In genomic region chr6:126500985-126501384, GRCm38 (mm10) we compare ENCODE assay signal across 33 mouse cellular contexts. TPM values are rescaled to one million over a fixed set of nuclear protein-coding genes. Genes with fewer than 3 reads are reported as not detected.
DNase-seq lines count a peak whose midpoint lies in the region; ATAC-seq and TF ChIP-seq lines count a peak whose summit lies in the region.
"Had no signal": no experiment of that assay in that cellular context is flagged by ENCODE, and none has a peak within 500 bp of the region (broad histone marks: within the 10 kb centered on the region; RNA-seq: fewer than 3 reads in every experiment).

No protein-coding gene starts in this region.

- peak; percentile 49 for TF ChIP-seq CTCF in layer of hippocampus, adult 2 months (conservative IDR thresholded peaks at IDR 0.05)
- peak; percentile 56 for TF ChIP-seq CTCF in testis, adult 2 months (IDR thresholded peaks at IDR 0.05; ENCODE audit: control insufficient read depth, insufficient read depth, insufficient replicate concordance, low read depth, low read length)

- H3K4me1 ChIP-seq in testis, adult 2 months (ENCODE audit: control insufficient read depth, insufficient read depth, low read length) = peaks cover 12% of the 10 kb centered on the region
- H3K4me1 ChIP-seq: heart, embryonic 15.5 days; limb, embryonic 12.5 days had no signal

- no peak overlapping the region for H3K27ac ChIP-seq in layer of hippocampus, adult 2 months
- H3K27ac ChIP-seq in testis, adult 2 months (ENCODE audit: control insufficient read depth, insufficient read depth, low read depth, low read length) = peak overlapping the region; percentile 83
- H3K27ac ChIP-seq: embryonic facial prominence, embryonic 13.5 days; forebrain, embryonic 12.5 days; heart, embryonic 10.5 days; heart, embryonic 15.5 days; hindbrain, embryonic 14.5 days; kidney, postnatal 0 days; limb, embryonic 12.5 days; neural tube, embryonic 12.5 days had no signal

- H3K27me3 ChIP-seq in testis, adult 2 months (ENCODE audit: control insufficient read depth, insufficient read depth, low read length) = no peaks in the 10 kb centered on the region
- H3K27me3 ChIP-seq: forebrain, embryonic 12.5 days; neural tube, embryonic 12.5 days had no signal

- H3K36me3 ChIP-seq in testis, adult 2 months (ENCODE audit: control insufficient read depth, insufficient read depth, low read length) = no peaks in the 10 kb centered on the region
- H3K36me3 ChIP-seq: embryonic facial prominence, embryonic 13.5 days; forebrain, embryonic 12.5 days; heart, embryonic 10.5 days; heart, embryonic 15.5 days; limb, embryonic 12.5 days; neural tube, embryonic 12.5 days had no signal

- no peak for TF ChIP-seq POLR2A in testis, adult 2 months (IDR thresholded peaks at IDR 0.05; ENCODE audit: control insufficient read depth, low read depth, low read length)

- no peak for DNase-seq in layer of hippocampus, adult 2 months (ENCODE audit: low spot score in 2 of 2)
- DNase-seq in layer of hippocampus, postnatal 14 days (ENCODE audit: low spot score in 2 of 2) = no peak
- no peak for DNase-seq in testis, postnatal 10 days (ENCODE audit: low spot score)
- peak; percentile 50 for DNase-seq in R1 (ENCODE audit: low read depth, low spot score)
- DNase-seq: adrenal gland, adult 2 months; adrenal gland, postnatal 36 days; B cell, adult 2 months; cerebellum, adult 18-20 months; forebrain, postnatal 0 days; heart, postnatal 4 days; kidney, adult 8-10 months; kidney, postnatal 4 days; liver, postnatal 0 days; lung, postnatal 14 days; right cerebral cortex, adult 18-20 months; thymus, postnatal 14 days had no signal

- ATAC-seq in inflammation-experienced regulatory T-cells, adult 6 months = no peak
- no peak for ATAC-seq in erythroid progenitor cell, adult 5-6 weeks (replicated peaks; ENCODE audit: low FRiP score, poor library complexity, severe bottlenecking)
- ATAC-seq: activated CD4-positive, CD25-positive, alpha-beta regulatory T cell, adult 4 months; liver, postnatal 0 days; midbrain, embryonic 16.5 days had no signal

- no peak overlapping the region for H3K4me3 ChIP-seq in layer of hippocampus, adult 2 months
- H3K4me3 ChIP-seq in testis, adult 2 months (ENCODE audit: control insufficient read depth, low read depth, low read length) = peak overlapping the region; percentile 80
- H3K4me3 ChIP-seq: embryonic facial prominence, embryonic 13.5 days; forebrain, embryonic 12.5 days; heart, embryonic 10.5 days; heart, embryonic 15.5 days; limb, embryonic 12.5 days; myocyte; neural tube, embryonic 12.5 days had no signal

RNA-seq across cellular contexts. Expression of gene Kcna5, which starts 34.2 kb away (rescaled TPM):
- 1 to 10 TPM; 1.5 to 1.6 TPM for total RNA-seq in layer of hippocampus, adult 2 months (2021)
- total RNA-seq in layer of hippocampus, postnatal 14 days (2021) = 1 to 10 TPM; 1.5 to 1.8 TPM
- 0.12 and 0.22 TPM in 2 replicates for polyA plus RNA-seq in testis, adult 2 months (2012; rRNA removed)
- not detected for polyA plus RNA-seq in inflammation-experienced regulatory T-cells, adult 6 months (2017; shearing (Covaris generic))
- not detected in 2 replicates for total RNA-seq in erythroid progenitor cell, adult 5-6 weeks (2015; ENCODE audit: low replicate concordance)
- not detected in 2 replicates for total RNA-seq in erythroid progenitor cell, adult 5-6 weeks (2017; ENCODE audit: low replicate concordance)
- total RNA-seq: common myeloid progenitor, adult 5-6 weeks; megakaryocyte progenitor cell, adult 5-6 weeks; MEL had no signal
- polyA plus RNA-seq: activated CD4-positive, CD25-positive, alpha-beta regulatory T cell, adult 4 months; myocyte had no signal
